Mouse (Mus musculus) urinary bladder, postnatal 10 days (tissue): ENCODE results near the gene Morn1.

ENCODE experiments used
- DNase-seq: peaks from one replicate; pipeline ENCODE4 v3.0.0; 2022; ENCODE audit warnings: low spot score

The Morn1 gene

GRCm38 (mm10) chr4:155162433-155163319, 76.3 kb downstream of the Morn1 start:
- no peak for DNase-seq

GRCm38 (mm10) chr4:155163320-155163651, 76.9 kb downstream of the Morn1 start:
- DNase-seq = no peak

- no peak for DNase-seq
These were observed 77.3 kb downstream of the Morn1 start for GRCm38 (mm10) chr4:155163685-155164084.

GRCm38 (mm10) chr4:155164550-155164949, 78.2 kb downstream of the Morn1 start:
- no peak for DNase-seq

- DNase-seq = no peak
These were observed 79.5 kb downstream of the Morn1 start for GRCm38 (mm10) chr4:155165861-155166260.

- DNase-seq = no peak
These were observed 82.5 kb downstream of the Morn1 start for GRCm38 (mm10) chr4:155168835-155169252.

GRCm38 (mm10) chr4:155170614-155171212, 84.3 kb downstream of the Morn1 start:
- no peak for DNase-seq

GRCm38 (mm10) chr4:155171961-155172533, 85.7 kb downstream of the Morn1 start:
- no peak for DNase-seq

- DNase-seq = peak; percentile 85
These were observed 86.8 kb downstream of the Morn1 start for GRCm38 (mm10) chr4:155172909-155173821.

- DNase-seq = no peak
These were observed 87.7 kb downstream of the Morn1 start for GRCm38 (mm10) chr4:155173822-155174785.

GRCm38 (mm10) chr4:155176210-155176609, 89.8 kb downstream of the Morn1 start:
- DNase-seq = no peak

- DNase-seq = no peak
These were observed 91.9 kb downstream of the Morn1 start for GRCm38 (mm10) chr4:155178274-155178673.

GRCm38 (mm10) chr4:155178981-155179512, 92.7 kb downstream of the Morn1 start:
- DNase-seq = no peak

- DNase-seq = no peak
These were observed 96.8 kb downstream of the Morn1 start for GRCm38 (mm10) chr4:155183201-155183600.

- DNase-seq = no peak
These were observed 98.1 kb downstream of the Morn1 start for GRCm38 (mm10) chr4:155184248-155185070.

- no peak for DNase-seq
These were observed 99.5 kb downstream of the Morn1 start for GRCm38 (mm10) chr4:155185845-155186244.

GRCm38 (mm10) chr4:155187192-155187674, 100.9 kb downstream of the Morn1 start:
- DNase-seq = no peak

GRCm38 (mm10) chr4:155188341-155188740, 102.0 kb downstream of the Morn1 start:
- no peak for DNase-seq

- no peak for DNase-seq
These were observed 102.4 kb downstream of the Morn1 start for GRCm38 (mm10) chr4:155188803-155189202.
